Mouse (Mus musculus): ENCODE results near the gene Cd2bp2. TPM values are rescaled to one million over a fixed set of nuclear protein-coding genes. Genes with fewer than 3 reads are reported as not detected.

Cd2bp2 gene
- polyA plus RNA-seq, 1 experiment: 17.4 TPM

DNA sequence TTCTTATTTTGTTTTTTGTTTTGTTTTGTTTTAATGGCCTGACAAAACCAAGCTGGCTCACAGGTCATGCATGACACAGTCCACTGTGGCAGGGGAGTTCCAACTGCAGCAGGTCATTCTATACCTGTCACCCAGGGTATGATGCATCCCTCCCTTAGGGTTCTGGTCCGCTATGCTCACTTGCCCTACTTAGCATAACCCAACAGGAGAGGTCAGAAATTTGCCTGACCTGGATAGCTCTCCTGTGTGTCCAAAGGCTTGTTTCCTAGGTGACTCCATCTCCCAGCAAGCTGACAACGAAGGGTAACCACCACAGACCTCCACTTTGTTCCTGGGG lies 49.6 kb downstream of the Cd2bp2 start:
- no peak overlapping the region for H3K4me3 ChIP-seq (ENCODE audit: insufficient read depth, low read depth, low read length)
- H3K27ac ChIP-seq (replicated peaks; ENCODE audit: low read depth, low read length): no peak overlapping the region
- no peaks in the 10 kb centered on the region for H3K4me1 ChIP-seq (ENCODE audit: control insufficient read depth, insufficient read depth, insufficient read length, low read length)

DNA sequence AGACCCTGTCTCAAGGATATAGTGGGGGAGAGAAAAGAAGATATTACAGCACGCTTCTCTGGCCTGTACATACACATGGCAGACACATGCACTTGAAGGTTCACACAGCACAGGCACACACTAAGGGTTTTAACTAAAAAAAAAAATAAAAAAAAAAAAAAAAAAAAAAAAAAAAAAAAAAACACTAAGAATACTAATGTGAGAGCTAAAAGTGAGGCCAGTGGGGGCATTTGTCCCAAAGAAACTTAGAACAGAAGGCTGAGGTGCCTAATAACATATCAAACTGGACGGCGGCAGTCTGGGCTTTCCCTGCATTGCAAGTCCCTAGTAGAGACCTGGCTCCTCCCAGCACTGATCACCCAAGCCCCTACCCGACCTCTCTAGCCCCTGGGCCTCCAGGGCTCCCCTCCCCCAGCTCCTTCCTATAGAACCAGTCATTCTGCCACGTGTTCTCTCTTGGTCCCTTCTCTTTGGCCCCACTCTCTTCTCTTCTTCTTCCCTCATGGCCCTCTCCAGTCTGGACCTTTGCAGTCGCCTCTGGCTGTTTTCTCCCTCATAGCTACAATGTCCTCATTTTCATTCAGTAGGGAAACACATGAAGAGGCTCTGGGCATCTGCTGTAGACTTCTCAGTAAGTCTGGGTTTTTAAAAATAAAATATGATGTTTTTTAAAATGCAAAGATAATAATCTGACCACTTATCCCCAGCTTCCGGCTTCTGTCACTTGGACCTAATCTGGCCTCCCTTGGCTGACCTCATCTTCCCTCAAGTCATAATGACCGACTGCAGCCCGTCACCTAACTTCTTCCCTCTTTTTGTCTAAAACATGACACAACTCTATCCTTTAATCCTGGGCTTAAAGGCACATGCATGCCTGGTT lies 50.2 kb downstream of the Cd2bp2 start:
- Histone ChIP-seq H3K27ac (replicated peaks; ENCODE audit: low read depth, low read length) (no peak overlapping the region), H3K4me1 (ENCODE audit: control insufficient read depth, insufficient read depth, insufficient read length, low read length) (no peaks in the 10 kb centered on the region), H3K4me3 (ENCODE audit: insufficient read depth, low read depth, low read length) (no peak overlapping the region)

DNA sequence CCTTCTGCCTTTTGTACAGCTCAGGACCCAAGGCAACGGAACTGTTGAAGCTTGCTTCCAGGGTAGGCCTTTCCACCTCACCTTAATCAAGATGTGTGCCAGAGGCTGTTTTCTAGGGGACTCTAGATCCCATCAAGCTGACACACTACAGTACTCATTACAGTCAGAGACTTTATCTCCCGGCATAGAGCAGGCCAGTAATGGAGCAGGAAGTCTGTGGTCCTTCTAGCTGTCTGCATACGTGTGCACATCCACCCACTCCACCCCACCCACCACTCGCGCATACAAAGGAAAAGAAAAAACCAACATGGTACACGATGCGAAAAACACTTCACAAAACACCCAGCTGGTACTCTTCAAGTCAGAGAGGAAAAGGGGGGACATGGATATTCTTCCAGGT lies 51.4 kb downstream of the Cd2bp2 start:
- no peaks in the 10 kb centered on the region for H3K4me1 ChIP-seq (ENCODE audit: control insufficient read depth, insufficient read depth, insufficient read length, low read length)
- H3K27ac ChIP-seq (replicated peaks; ENCODE audit: low read depth, low read length): no peak overlapping the region
- H3K4me3 ChIP-seq (ENCODE audit: insufficient read depth, low read depth, low read length): no peak overlapping the region

DNA sequence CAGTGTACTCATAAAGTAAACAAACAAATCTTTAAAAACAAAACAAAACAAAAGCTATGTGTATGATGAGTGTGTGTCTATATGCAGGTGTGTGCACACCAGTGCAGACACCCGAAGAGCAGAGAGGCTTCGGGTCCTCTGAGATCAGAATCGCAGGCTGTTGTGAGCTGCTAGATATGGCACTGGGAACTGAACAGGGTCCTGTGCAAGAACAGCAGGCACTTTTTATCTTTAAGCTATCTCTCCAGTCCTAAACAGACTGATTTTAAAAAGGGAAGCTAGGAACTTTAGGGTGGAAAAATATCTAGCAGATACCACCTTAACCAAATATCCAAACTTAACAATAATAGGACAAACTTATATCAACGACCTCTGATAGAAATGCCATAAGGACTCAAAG lies 53.2 kb downstream of the Cd2bp2 start:
- Histone ChIP-seq H3K4me3 (ENCODE audit: insufficient read depth, low read depth, low read length) (no peak overlapping the region), H3K27ac (replicated peaks; ENCODE audit: low read depth, low read length) (no peak overlapping the region), H3K4me1 (ENCODE audit: control insufficient read depth, insufficient read depth, insufficient read length, low read length) (no peaks in the 10 kb centered on the region)

DNA sequence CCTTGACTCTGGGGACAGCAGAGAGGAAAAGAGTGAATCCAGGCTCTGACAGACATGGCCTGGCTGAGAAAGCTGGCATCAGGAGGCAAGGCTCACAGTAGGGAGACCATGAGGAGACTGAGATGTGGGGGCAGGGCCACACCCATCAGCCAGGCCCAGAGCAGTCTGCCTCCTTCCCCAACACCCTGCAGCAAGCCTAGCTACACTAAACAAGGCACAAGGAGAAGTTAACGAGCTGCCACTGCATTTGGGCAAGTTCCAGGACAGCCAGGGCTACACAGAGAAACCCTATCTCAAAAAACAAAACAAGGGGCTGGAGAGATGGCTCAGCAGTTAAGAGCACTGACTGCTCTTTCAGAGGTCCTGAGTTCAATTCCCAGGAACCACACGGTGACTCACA lies 53.6 kb downstream of the Cd2bp2 start:
- no peak overlapping the region for H3K4me3 ChIP-seq (ENCODE audit: insufficient read depth, low read depth, low read length)
- no peaks in the 10 kb centered on the region for H3K4me1 ChIP-seq (ENCODE audit: control insufficient read depth, insufficient read depth, insufficient read length, low read length)
- no peak overlapping the region for H3K27ac ChIP-seq (replicated peaks; ENCODE audit: low read depth, low read length)

Other genes starting within 250 kb of the Cd2bp2 start
- not detected in 2 replicates for gene Asphd1, start 246.5 kb downstream of the Cd2bp2 start, polyA plus RNA-seq (2012; ENCODE audit: insufficient read depth, insufficient read length, missing spikeins)
- 0.71 and 0.75 TPM in 2 replicates for gene Sez6l2, start 245.5 kb downstream of the Cd2bp2 start, polyA plus RNA-seq (2012; ENCODE audit: insufficient read depth, insufficient read length, missing spikeins)
- gene Cdipt, start 220.1 kb downstream of the Cd2bp2 start, polyA plus RNA-seq (2012; ENCODE audit: insufficient read depth, insufficient read length, missing spikeins): 33.4 and 41.3 TPM in 2 replicates
- 2.0 and 2.3 TPM in 2 replicates for gene Cdiptos, start 220.0 kb downstream of the Cd2bp2 start, polyA plus RNA-seq (2012; ENCODE audit: insufficient read depth, insufficient read length, missing spikeins)
- gene Mvp, start 181.4 kb downstream of the Cd2bp2 start, polyA plus RNA-seq (2012; ENCODE audit: insufficient read depth, insufficient read length, missing spikeins): 27.9 and 52.7 TPM in 2 replicates
- 14.1 TPM in 1 of 2 replicates, not detected in the other for gene Pagr1b, start 179.6 kb downstream of the Cd2bp2 start, polyA plus RNA-seq (2012; ENCODE audit: insufficient read depth, insufficient read length, missing spikeins)
- 5.9 and 26.0 TPM in 2 replicates for gene Pagr1a, start 178.7 kb downstream of the Cd2bp2 start, polyA plus RNA-seq (2012; ENCODE audit: insufficient read depth, insufficient read length, missing spikeins)
- 12.4 TPM in 1 of 2 replicates, not detected in the other for gene Gm42742, start 175.0 kb downstream of the Cd2bp2 start, polyA plus RNA-seq (2012; ENCODE audit: insufficient read depth, insufficient read length, missing spikeins)
- 0.55 and 0.58 TPM in 2 replicates for gene Prrt2, start 174.8 kb downstream of the Cd2bp2 start, polyA plus RNA-seq (2012; ENCODE audit: insufficient read depth, insufficient read length, missing spikeins)
- gene Maz, start 169.0 kb downstream of the Cd2bp2 start, polyA plus RNA-seq (2012; ENCODE audit: insufficient read depth, insufficient read length, missing spikeins): 23.3 and 33.6 TPM in 2 replicates
- not detected in 2 replicates for gene Kif22, start 153.6 kb downstream of the Cd2bp2 start, polyA plus RNA-seq (2012; ENCODE audit: insufficient read depth, insufficient read length, missing spikeins)
- not detected in 2 replicates for gene Zg16, start 108.7 kb downstream of the Cd2bp2 start, polyA plus RNA-seq (2012; ENCODE audit: insufficient read depth, insufficient read length, missing spikeins)
- 0.96 and 1.8 TPM in 2 replicates for gene AI467606, start 104.7 kb downstream of the Cd2bp2 start, polyA plus RNA-seq (2012; ENCODE audit: insufficient read depth, insufficient read length, missing spikeins)
- gene Qprt, start 73.8 kb downstream of the Cd2bp2 start, polyA plus RNA-seq (2012; ENCODE audit: insufficient read depth, insufficient read length, missing spikeins): 0.75 and 1.5 TPM in 2 replicates
- 0.44 TPM in 1 of 2 replicates, not detected in the other for gene Spn, start 58.2 kb downstream of the Cd2bp2 start, polyA plus RNA-seq (2012; ENCODE audit: insufficient read depth, insufficient read length, missing spikeins)
- gene Tbc1d10b, start 12.4 kb upstream of the Cd2bp2 start, polyA plus RNA-seq (2012; ENCODE audit: insufficient read depth, insufficient read length, missing spikeins): 9.8 and 12.8 TPM in 2 replicates
- gene Mylpf, start 12.8 kb upstream of the Cd2bp2 start, polyA plus RNA-seq (2012; ENCODE audit: insufficient read depth, insufficient read length, missing spikeins): 335 and 418 TPM in 2 replicates
- 3.3 and 3.4 TPM in 2 replicates for gene Zfp553, start 37.0 kb upstream of the Cd2bp2 start, polyA plus RNA-seq (2012; ENCODE audit: insufficient read depth, insufficient read length, missing spikeins)
- 10.9 and 19.3 TPM in 2 replicates for gene Sept1, start 37.1 kb upstream of the Cd2bp2 start, polyA plus RNA-seq (2012; ENCODE audit: insufficient read depth, insufficient read length, missing spikeins)
- gene Zfp771, start 48.2 kb upstream of the Cd2bp2 start, polyA plus RNA-seq (2012; ENCODE audit: insufficient read depth, insufficient read length, missing spikeins): 7.1 and 14.4 TPM in 2 replicates
- 38.1 and 41.3 TPM in 2 replicates for gene Dctpp1, start 64.7 kb upstream of the Cd2bp2 start, polyA plus RNA-seq (2012; ENCODE audit: insufficient read depth, insufficient read length, missing spikeins)
- 125 and 144 TPM in 2 replicates for gene Sephs2, start 78.0 kb upstream of the Cd2bp2 start, polyA plus RNA-seq (2012; ENCODE audit: insufficient read depth, insufficient read length, missing spikeins)
- 1.1 and 2.3 TPM in 2 replicates for gene Itgal, start 100.2 kb upstream of the Cd2bp2 start, polyA plus RNA-seq (2012; ENCODE audit: insufficient read depth, insufficient read length, missing spikeins)
- gene Zfp768, start 149.5 kb upstream of the Cd2bp2 start, polyA plus RNA-seq (2012; ENCODE audit: insufficient read depth, insufficient read length, missing spikeins): 26.6 and 27.5 TPM in 2 replicates
- 1.5 and 1.8 TPM in 2 replicates for gene Zfp747, start 180.0 kb upstream of the Cd2bp2 start, polyA plus RNA-seq (2012; ENCODE audit: insufficient read depth, insufficient read length, missing spikeins)
- 1.0 and 1.4 TPM in 2 replicates for gene 9130019O22Rik, start 191.1 kb upstream of the Cd2bp2 start, polyA plus RNA-seq (2012; ENCODE audit: insufficient read depth, insufficient read length, missing spikeins)
- gene E430018J23Rik, start 197.6 kb upstream of the Cd2bp2 start, polyA plus RNA-seq (2012; ENCODE audit: insufficient read depth, insufficient read length, missing spikeins): 3.4 and 3.6 TPM in 2 replicates
- gene Zfp764, start 210.8 kb upstream of the Cd2bp2 start, polyA plus RNA-seq (2012; ENCODE audit: insufficient read depth, insufficient read length, missing spikeins): 1.6 and 2.6 TPM in 2 replicates
- gene Zfp688, start 226.0 kb upstream of the Cd2bp2 start, polyA plus RNA-seq (2012; ENCODE audit: insufficient read depth, insufficient read length, missing spikeins): 4.1 and 6.6 TPM in 2 replicates

Measured in brown adipose tissue, adult 24 weeks (tissue).